Mouse (Mus musculus): ENCODE results near the gene Slfn2. TPM values are rescaled to one million over a fixed set of nuclear protein-coding genes. Genes with fewer than 3 reads are reported as not detected.

Gene Slfn2
- polyA plus RNA-seq, 1 experiment from 2014 or later = 1.5 TPM

- 76% methylated on average over 7 of the region's 7 CpGs for WGBS
- peaks cover 15% of the 10 kb centered on the region for H3K4me1 ChIP-seq
- DNase-seq (ENCODE audit: low spot score) = peak; percentile 52
Observed at GRCm38 (mm10) chr11:83082741-83083473, 18.0 kb downstream of the Slfn2 start.

GRCm38 (mm10) chr11:83084161-83084560, 19.2 kb downstream of the Slfn2 start:
- Histone ChIP-seq H3K9me3 (0 out of 2 replicates have a peak, but pooled peaks cover 2% of the 10 kb centered on the region), H3K27ac (no peak overlapping the region), H3K36me3 (no peaks in the 10 kb centered on the region), H3K27me3 (ENCODE audit: insufficient read depth, poor library complexity, severe bottlenecking) (no peaks in the 10 kb centered on the region), H3K4me3 (no peak overlapping the region), H3K4me1 (peaks cover 10% of the 10 kb centered on the region)
- WGBS = 83% methylated on average over 2 of the region's 2 CpGs
- DNase-seq (ENCODE audit: low spot score) = peak; percentile 64

More at GRCm38 (mm10) chr11:83082741-83083473, 18.0 kb downstream of the Slfn2 start:
- no peaks in the 10 kb centered on the region for H3K27me3 ChIP-seq (ENCODE audit: insufficient read depth, poor library complexity, severe bottlenecking)
- no peak overlapping the region for H3K4me3 ChIP-seq
- no peaks in the 10 kb centered on the region for H3K36me3 ChIP-seq
- 0 out of 2 replicates have a peak, but pooled peaks cover 2% of the 10 kb centered on the region for H3K9me3 ChIP-seq
- H3K27ac ChIP-seq = no peak overlapping the region

DNA sequence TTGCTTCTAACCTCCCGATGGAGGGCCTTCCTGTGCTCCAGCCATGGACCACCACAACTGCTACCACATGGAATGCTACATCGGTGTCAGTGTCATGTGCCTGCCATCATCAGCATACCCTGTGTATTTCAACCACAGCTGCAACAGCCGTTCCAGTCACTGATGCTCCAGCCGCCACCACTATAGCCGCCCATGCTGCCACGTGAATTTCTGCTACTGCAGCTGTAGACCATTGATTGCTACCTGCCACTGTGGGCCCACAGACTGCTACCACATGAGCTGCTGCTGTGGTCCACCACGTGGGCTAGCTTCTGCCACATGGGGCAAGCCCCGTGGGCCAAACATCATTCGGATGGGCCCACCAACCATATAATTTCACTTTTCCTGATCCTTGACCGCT, 19.8 kb downstream of the Slfn2 start:
- Histone ChIP-seq H3K36me3 (no peaks in the 10 kb centered on the region), H3K4me3 (no peak overlapping the region), H3K9me3 (0 out of 2 replicates have a peak, but pooled peaks cover 2% of the 10 kb centered on the region), H3K4me1 (peaks cover 4% of the 10 kb centered on the region), H3K27ac (no peak overlapping the region), H3K27me3 (ENCODE audit: insufficient read depth, poor library complexity, severe bottlenecking) (no peaks in the 10 kb centered on the region)
- whole genome bisulfite sequencing = 86% methylated on average over 10 of the region's 10 CpGs
- peak; percentile 67 for DNase-seq (ENCODE audit: low spot score)

- Histone ChIP-seq H3K4me3 (no peak overlapping the region), H3K27ac (no peak overlapping the region), H3K36me3 (no peaks in the 10 kb centered on the region), H3K27me3 (ENCODE audit: insufficient read depth, poor library complexity, severe bottlenecking) (no peaks in the 10 kb centered on the region), H3K9me3 (no peaks in the 10 kb centered on the region), H3K4me1 (no peaks in the 10 kb centered on the region)
- DNase-seq (ENCODE audit: low spot score) = no peak
- WGBS = 37% methylated on average over 2 of the region's 2 CpGs
Observed at GRCm38 (mm10) chr11:83115138-83115537, 50.2 kb downstream of the Slfn2 start.

DNA sequence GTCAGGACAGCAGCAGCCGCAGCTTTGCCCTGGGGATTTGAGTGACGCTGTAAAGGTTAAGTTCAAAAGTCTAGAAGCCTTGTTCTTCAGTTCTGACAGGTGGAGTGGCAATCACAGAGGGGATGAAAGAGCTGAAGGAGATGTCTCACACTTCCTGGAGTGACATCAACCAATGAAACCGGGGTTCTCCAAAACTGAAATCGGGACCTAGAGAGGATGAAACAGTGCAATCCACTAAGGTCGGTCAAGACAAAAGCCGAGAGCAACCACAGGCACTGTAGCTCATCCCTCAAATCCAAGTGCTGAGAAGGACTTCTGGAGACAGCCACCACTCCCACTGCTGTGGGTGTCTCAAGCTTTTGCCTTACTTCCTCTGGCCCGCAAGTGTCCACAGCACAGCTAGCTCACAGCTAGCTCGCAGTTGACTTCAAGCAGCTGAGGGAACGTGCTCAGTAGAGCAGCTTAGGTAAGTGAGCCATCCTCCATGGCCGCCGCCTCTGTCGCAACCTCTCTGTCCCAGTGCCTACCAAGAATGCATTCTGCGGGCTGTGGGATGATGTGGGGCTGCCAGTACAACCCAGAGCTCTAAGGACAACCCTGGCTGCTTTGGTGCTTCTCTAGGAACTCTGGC, 51.8 kb downstream of the Slfn2 start, which contains the start of gene Slfn1:
Gene Slfn1 (plus strand): TSS at position 253 of the 631 bp plus-strand sequence.
- no peak within 1 kb of the TSS for H3K4me3 ChIP-seq
- H3K4me1 ChIP-seq = no peaks in the 10 kb centered on the region
- DNase-seq (ENCODE audit: low spot score) = no peak
- no peaks in the 10 kb centered on the region for H3K9me3 ChIP-seq
- 79% methylated on average over 13 of the region's 13 CpGs for WGBS
- H3K27ac ChIP-seq = no peak within 1 kb of the TSS
- H3K27me3 ChIP-seq (ENCODE audit: insufficient read depth, poor library complexity, severe bottlenecking) = no peaks in the 10 kb centered on the region
- H3K36me3 ChIP-seq = no peaks in the 10 kb centered on the region

DNA sequence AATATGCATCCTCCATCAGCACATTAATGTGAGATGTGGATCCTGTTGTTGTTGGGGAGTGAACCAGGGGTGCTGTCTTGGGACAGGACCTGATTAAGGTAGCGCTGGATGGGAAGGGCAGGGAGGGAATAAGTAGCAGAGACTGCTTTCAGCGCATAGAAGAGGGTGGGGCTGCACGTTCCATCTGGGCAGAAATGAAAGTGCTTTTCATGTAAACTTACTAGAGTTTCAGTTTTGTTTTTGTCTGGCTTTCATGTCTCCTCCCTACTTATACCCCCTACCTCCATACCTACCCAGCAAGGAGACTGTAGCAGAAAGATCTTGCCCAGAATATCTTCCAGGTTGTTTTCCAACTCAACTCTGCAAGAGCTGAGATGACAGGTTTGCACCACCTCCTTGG, 53.1 kb downstream of the Slfn2 start:
- DNase-seq (ENCODE audit: low spot score) = no peak
- 46% methylated on average over 3 of the region's 3 CpGs for WGBS
- Histone ChIP-seq H3K27me3 (ENCODE audit: insufficient read depth, poor library complexity, severe bottlenecking) (no peaks in the 10 kb centered on the region), H3K4me3 (no peak overlapping the region), H3K4me1 (no peaks in the 10 kb centered on the region), H3K9me3 (no peaks in the 10 kb centered on the region), H3K27ac (no peak overlapping the region), H3K36me3 (no peaks in the 10 kb centered on the region)

Small RNA genes within 50 kb of the gene (microRNA-seq; reads per million reads assigned to microRNA genes)
- not detected for gene Gm27598

Other genes starting within 250 kb of the Slfn2 start
- gene Rffl, start 193.9 kb upstream of the Slfn2 start, polyA plus RNA-seq (2016; fragmentation: Nextera tagmentation; extraction: Ambion mirVana) = 7.5 and 7.9 TPM in 2 replicates
- gene Rad51d, start 174.5 kb upstream of the Slfn2 start, polyA plus RNA-seq (2016; fragmentation: Nextera tagmentation; extraction: Ambion mirVana) = 14.2 and 16.6 TPM in 2 replicates
- gene Fndc8, start 173.0 kb upstream of the Slfn2 start, polyA plus RNA-seq (2016; fragmentation: Nextera tagmentation; extraction: Ambion mirVana) = 0.06 and 0.11 TPM in 2 replicates
- 29.1 and 37.7 TPM in 2 replicates for gene Nle1, start 156.7 kb upstream of the Slfn2 start, polyA plus RNA-seq (2016; fragmentation: Nextera tagmentation; extraction: Ambion mirVana)
- 185 and 294 TPM in 2 replicates for gene Unc45b, start 154.6 kb upstream of the Slfn2 start, polyA plus RNA-seq (2016; fragmentation: Nextera tagmentation; extraction: Ambion mirVana)
- 0.35 and 0.86 TPM in 2 replicates for gene Slfn5, start 113.8 kb upstream of the Slfn2 start, polyA plus RNA-seq (2016; fragmentation: Nextera tagmentation; extraction: Ambion mirVana)
- gene Slfn9, start 73.3 kb upstream of the Slfn2 start, polyA plus RNA-seq (2016; fragmentation: Nextera tagmentation; extraction: Ambion mirVana) = 12.6 and 17.8 TPM in 2 replicates
- 0.04 and 0.30 TPM in 2 replicates for gene Slfn8, start 44.3 kb upstream of the Slfn2 start, polyA plus RNA-seq (2016; fragmentation: Nextera tagmentation; extraction: Ambion mirVana)
- gene Slfn1, start 51.7 kb downstream of the Slfn2 start, polyA plus RNA-seq (2016; fragmentation: Nextera tagmentation; extraction: Ambion mirVana) = not detected in 2 replicates
- not detected in 2 replicates for gene Slfn4, start 110.1 kb downstream of the Slfn2 start, polyA plus RNA-seq (2016; fragmentation: Nextera tagmentation; extraction: Ambion mirVana)
- gene Slfn3, start 126.2 kb downstream of the Slfn2 start, polyA plus RNA-seq (2016; fragmentation: Nextera tagmentation; extraction: Ambion mirVana) = 0.49 and 0.99 TPM in 2 replicates
- gene Slfn14, start 221.6 kb downstream of the Slfn2 start, polyA plus RNA-seq (2016; fragmentation: Nextera tagmentation; extraction: Ambion mirVana) = 0.58 and 0.79 TPM in 2 replicates
- gene Ap2b1, start 233.9 kb downstream of the Slfn2 start, polyA plus RNA-seq (2016; fragmentation: Nextera tagmentation; extraction: Ambion mirVana) = 48.2 and 55.0 TPM in 2 replicates
- 9.6 and 11.9 TPM in 2 replicates for gene Pex12, start 237.5 kb downstream of the Slfn2 start, polyA plus RNA-seq (2016; fragmentation: Nextera tagmentation; extraction: Ambion mirVana)

All from heart, embryonic 10.5 days (tissue).